ENCODE assay signal across 8 mouse cellular contexts in genomic region chr17:71598659-71599554, GRCm38 (mm10). TPM values are rescaled to one million over a fixed set of nuclear protein-coding genes. Genes with fewer than 3 reads are reported as not detected.
DNase-seq lines count a peak whose midpoint lies in the region; ATAC-seq and TF ChIP-seq lines count a peak whose summit lies in the region.

No protein-coding gene starts in this region.

- peak overlapping the region; percentile 71 for H3K4me2 ChIP-seq in kidney, embryonic 14.5 days (replicated peaks; ENCODE audit: low read depth, low read length)
- H3K4me2 ChIP-seq in limb, embryonic 15.5 days = peak overlapping the region; percentile 88

- no peaks in the 10 kb centered on the region for H3K36me3 ChIP-seq in kidney, embryonic 14.5 days (ENCODE audit: control insufficient read depth, insufficient read depth, low read length)
- no peaks in the 10 kb centered on the region for H3K36me3 ChIP-seq in limb, embryonic 15.5 days

- no peak for TF ChIP-seq CTCF in bone marrow macrophage, adult 2 months (IDR thresholded peaks at IDR 0.05; ENCODE audit: low read depth, low read length)
- no peak for TF ChIP-seq CTCF in embryonic fibroblast, embryonic 13.5 days (IDR thresholded peaks at IDR 0.05; ENCODE audit: borderline replicate concordance, insufficient read depth, low read length)

- H3K4me1 ChIP-seq in bone marrow macrophage, adult 2 months (ENCODE audit: control insufficient read depth, insufficient read depth, low read length) = peaks cover 29% of the 10 kb centered on the region
- H3K4me1 ChIP-seq in embryonic fibroblast, embryonic 13.5 days (ENCODE audit: control insufficient read depth, insufficient read depth, low read length) = peaks cover 3% of the 10 kb centered on the region
- peaks cover 6% of the 10 kb centered on the region; the same call in 1 of the 2 replicates for H3K4me1 ChIP-seq in kidney, embryonic 14.5 days (ENCODE audit: control insufficient read depth, insufficient read depth, low read length)
- peaks cover 13% of the 10 kb centered on the region; the same call in 1 of the 2 replicates for H3K4me1 ChIP-seq in limb, embryonic 15.5 days

- H3K9ac ChIP-seq in kidney, embryonic 14.5 days (ENCODE audit: low read depth, low read length) = peak overlapping the region; percentile 59
- peak overlapping the region; percentile 63 for H3K9ac ChIP-seq in limb, embryonic 15.5 days

- H3K9me3 ChIP-seq in kidney, embryonic 14.5 days (ENCODE audit: control insufficient read depth, low read length) = no peaks in the 10 kb centered on the region
- H3K9me3 ChIP-seq in limb, embryonic 15.5 days = no peaks in the 10 kb centered on the region

- H3K27ac ChIP-seq in bone marrow macrophage, adult 2 months (ENCODE audit: insufficient read depth, low read depth, low read length) = peak overlapping the region; percentile 61
- H3K27ac ChIP-seq in embryonic fibroblast, embryonic 13.5 days (ENCODE audit: insufficient read depth, low read length) = 0 out of 2 replicates have a peak overlapping the region, but pooled peaks have one; percentile 21
- no peak overlapping the region; the same call in 1 of the 2 replicates for H3K27ac ChIP-seq in kidney, embryonic 14.5 days (ENCODE audit: low read depth, low read length)
- H3K27ac ChIP-seq in limb, embryonic 15.5 days = peak overlapping the region; percentile 72

- DNase-seq in A20 (ENCODE audit: low read depth, low spot score) = peak; percentile 96
- peak; percentile 83 to 86 for DNase-seq in heart, adult 9 months (ENCODE audit: low spot score in 2 of 2)
- DNase-seq in monocyte, adult 2 months (ENCODE audit: low read depth in 1 of 2, low spot score in 2 of 2) = peak; percentile 75 to 88
- DNase-seq in spleen, postnatal 36 days (ENCODE audit: low spot score in 2 of 2) = peak; percentile 89 to 91

- no peaks in the 10 kb centered on the region for H3K27me3 ChIP-seq in kidney, embryonic 14.5 days (ENCODE audit: control insufficient read depth, insufficient read depth, low read length)
- no peaks in the 10 kb centered on the region for H3K27me3 ChIP-seq in limb, embryonic 15.5 days

- H3K4me3 ChIP-seq in bone marrow macrophage, adult 2 months (ENCODE audit: insufficient read depth, low read length) = peak overlapping the region; percentile 80
- H3K4me3 ChIP-seq in embryonic fibroblast, embryonic 13.5 days (ENCODE audit: insufficient read depth, low read length) = peak overlapping the region; percentile 76
- peak overlapping the region; percentile 57 for H3K4me3 ChIP-seq in kidney, embryonic 14.5 days (ENCODE audit: low read length)
- peak overlapping the region; percentile 73 for H3K4me3 ChIP-seq in limb, embryonic 15.5 days

- TF ChIP-seq POLR2A in bone marrow macrophage, adult 2 months (IDR thresholded peaks at IDR 0.05; ENCODE audit: borderline replicate concordance, low read depth, low read length) = no peak
- TF ChIP-seq POLR2A in embryonic fibroblast, embryonic 13.5 days (IDR thresholded peaks at IDR 0.05; ENCODE audit: low read depth, low read length) = peak; percentile 62

- 6% methylated on average over 41 of the region's 42 CpGs for WGBS in kidney, embryonic 14.5 days
- 7% methylated on average over 42 of the region's 42 CpGs for WGBS in limb, embryonic 15.5 days

- ATAC-seq in kidney, embryonic 14.5 days (ENCODE audit: low FRiP score, low TSS enrichment) = peak; percentile 94
- peak; percentile 89 for ATAC-seq in limb, embryonic 15.5 days (ENCODE audit: insufficient number of reproducible peaks, low FRiP score, low TSS enrichment, low read depth)

RNA-seq across cellular contexts. Expression of gene Wdr43, which starts 16.8 kb away (rescaled TPM):
- 29.9 and 32.7 TPM in 2 replicates for polyA plus RNA-seq in bone marrow macrophage, adult 2 months (2012; ENCODE audit: insufficient read depth, insufficient read length, missing spikeins)
- polyA plus RNA-seq in embryonic fibroblast, embryonic 13.5 days (2011; ENCODE audit: insufficient read length, low read depth, missing spikeins) = 99.2 and 118 TPM in 2 replicates
- 75.7 and 121 TPM in 2 replicates for polyA plus RNA-seq in kidney, embryonic 14.5 days (2014; fragmentation: Nextera tagmentation; extraction: Ambion mirVana)
- polyA plus RNA-seq in limb, embryonic 15.5 days (2015; fragmentation: Nextera tagmentation; extraction: Ambion mirVana) = 68.8 and 70.1 TPM in 2 replicates

RNA-seq across cellular contexts. Expression of gene Spdya, which starts 47.0 kb away (rescaled TPM):
- polyA plus RNA-seq in bone marrow macrophage, adult 2 months (2012; ENCODE audit: insufficient read depth, insufficient read length, missing spikeins) = not detected in 2 replicates
- polyA plus RNA-seq in embryonic fibroblast, embryonic 13.5 days (2011; ENCODE audit: insufficient read length, low read depth, missing spikeins) = not detected in 2 replicates
- polyA plus RNA-seq in kidney, embryonic 14.5 days (2014; fragmentation: Nextera tagmentation; extraction: Ambion mirVana) = 0.66 and 1.5 TPM in 2 replicates
- 0.88 and 1.1 TPM in 2 replicates for polyA plus RNA-seq in limb, embryonic 15.5 days (2015; fragmentation: Nextera tagmentation; extraction: Ambion mirVana)
